Mouse (Mus musculus) fibroblast of lung, adult 2 months (primary cell): Measurements from ENCODE around the gene Tsfm.
"Not testable (repeated sequence)": the region's sequence is repeated elsewhere in the genome, so short reads cannot be mapped to it uniquely, and the experiment has no call there.

Experiments used
- DNase-seq: peaks from one replicate; pipeline ENCODE4 v3.0.0-alpha.2; 2011; ENCODE audit warnings: low read depth

The Tsfm gene

GRCm38 (mm10) chr10:127030336-127031296 is at the start of gene Tsfm:
Gene Tsfm (minus strand): TSS chr10:127030840.
- DNase-seq: peak; percentile 60

GRCm38 (mm10) chr10:127079665-127080391 is 49.2 kb upstream of the Tsfm start:
- DNase-seq: no peak

- no peak for DNase-seq
Observed at GRCm38 (mm10) chr10:127078677-127079575, 48.3 kb upstream of the Tsfm start.

GRCm38 (mm10) chr10:127078001-127078676 is 47.5 kb upstream of the Tsfm start:
- no peak for DNase-seq

GRCm38 (mm10) chr10:127077515-127077914 is 46.9 kb upstream of the Tsfm start:
- DNase-seq: no peak

- no peak for DNase-seq
Observed at GRCm38 (mm10) chr10:127076082-127076481, 45.4 kb upstream of the Tsfm start.

GRCm38 (mm10) chr10:127075651-127076050 is 45.0 kb upstream of the Tsfm start:
- DNase-seq: no peak

- no peak for DNase-seq
Observed at GRCm38 (mm10) chr10:127075080-127075479, 44.4 kb upstream of the Tsfm start, which contains the start of gene Agap2. Gene Agap2 (plus strand): TSS chr10:127075284.

- no peak for DNase-seq
Observed at GRCm38 (mm10) chr10:127073981-127074380, 43.3 kb upstream of the Tsfm start.

- DNase-seq: not testable (repeated sequence)
Observed at GRCm38 (mm10) chr10:127072969-127073368, 42.3 kb upstream of the Tsfm start.

- DNase-seq: not testable (repeated sequence)
Observed at GRCm38 (mm10) chr10:127072270-127072669, 41.6 kb upstream of the Tsfm start.

- no peak for DNase-seq
Observed at GRCm38 (mm10) chr10:127071203-127071602, 40.6 kb upstream of the Tsfm start.

- peak; percentile 92 for DNase-seq
Observed at GRCm38 (mm10) chr10:127070190-127071121, 39.8 kb upstream of the Tsfm start, which contains the start of gene Tspan31. Gene Tspan31 (minus strand): TSS chr10:127070264.

GRCm38 (mm10) chr10:127069281-127070189 is 38.9 kb upstream of the Tsfm start:
- no peak for DNase-seq

GRCm38 (mm10) chr10:127068360-127069038 is 37.9 kb upstream of the Tsfm start:
- no peak for DNase-seq

GRCm38 (mm10) chr10:127066519-127067018 is 35.9 kb upstream of the Tsfm start:
- DNase-seq: no peak

GRCm38 (mm10) chr10:127065981-127066380 is 35.3 kb upstream of the Tsfm start:
- no peak for DNase-seq
